16 mouse cellular contexts compared by ENCODE assay signal in the genomic region with DNA sequence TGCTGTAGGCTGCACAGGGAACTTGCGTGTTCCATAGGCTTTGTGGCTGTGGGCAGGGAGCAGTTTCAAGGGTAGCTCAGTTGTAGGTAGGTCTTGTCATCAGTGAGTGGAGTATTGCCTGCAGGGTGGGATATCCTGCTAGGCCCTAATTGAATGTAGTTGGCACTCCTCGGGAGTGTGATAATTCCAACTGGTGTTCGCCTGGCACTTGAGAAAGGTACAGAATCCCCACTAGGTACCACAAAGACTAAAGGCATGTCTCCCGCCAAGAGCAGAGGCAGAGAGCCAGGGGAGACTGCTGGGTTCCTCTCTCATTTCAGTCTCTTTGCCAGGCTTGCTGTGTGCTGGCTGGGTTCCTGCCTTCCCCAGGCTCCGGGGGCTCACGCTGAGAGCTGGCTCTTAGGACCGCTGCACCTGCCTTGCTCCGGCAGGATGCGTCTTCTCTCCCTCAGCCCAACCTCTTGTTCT. TPM values are rescaled to one million over a fixed set of nuclear protein-coding genes. Genes with fewer than 3 reads are reported as not detected.
A peak's percentile ranks its signal among the peaks of the same experiment; 100 is the strongest.
DNase-seq lines count a peak whose midpoint lies in the region; ATAC-seq and TF ChIP-seq lines count a peak whose summit lies in the region.
"Had no signal": no experiment of that assay in that cellular context is flagged by ENCODE, and none has a peak within 500 bp of the region (broad histone marks: within the 10 kb centered on the region; RNA-seq: fewer than 3 reads in every experiment).

No protein-coding gene starts in this region.

- peak; percentile 70 for ATAC-seq in forebrain, embryonic 13.5 days
- ATAC-seq in forebrain, embryonic 12.5 days (ENCODE audit: low FRiP score): no peak
- ATAC-seq in hindbrain, postnatal 0 days: peak; percentile 32; the same call in 1 of the 2 replicates
- ATAC-seq: midbrain, embryonic 13.5 days had no signal

- peak; percentile 75 for DNase-seq in Muller cell, postnatal 12 days (ENCODE audit: inconsistent ontology term)
- peak; percentile 84 to 95 for DNase-seq in cerebellum, postnatal 10 days
- DNase-seq in hindbrain, postnatal 0 days (ENCODE audit: low spot score): peak; percentile 73
- no peak for DNase-seq in kidney, adult 8-10 months
- no peak for DNase-seq in kidney, postnatal 4 days
- no peak for DNase-seq in spleen, postnatal 4 days (ENCODE audit: low spot score in 2 of 2)
- DNase-seq: adrenal gland, adult 2 months; embryo, embryonic 11 days had no signal

- H3K9ac ChIP-seq in forebrain, embryonic 13.5 days: no peak overlapping the region
- H3K9ac ChIP-seq in forebrain, embryonic 12.5 days: no peak overlapping the region
- H3K9ac ChIP-seq in hindbrain, postnatal 0 days (replicated peaks; ENCODE audit: low read length): no peak overlapping the region
- H3K9ac ChIP-seq: limb, embryonic 12.5 days; lung, embryonic 15.5 days; midbrain, embryonic 13.5 days had no signal

- 47% methylated on average over 9 of the region's 9 CpGs for WGBS in forebrain, embryonic 13.5 days
- 53% methylated on average over 9 of the region's 9 CpGs for WGBS in forebrain, embryonic 12.5 days
- WGBS in hindbrain, postnatal 0 days: 28% methylated on average over 9 of the region's 9 CpGs

- H3K4me1 ChIP-seq in forebrain, embryonic 13.5 days: peaks cover 9% of the 10 kb centered on the region
- peaks cover 11% of the 10 kb centered on the region for H3K4me1 ChIP-seq in forebrain, embryonic 12.5 days
- H3K4me1 ChIP-seq in hindbrain, postnatal 0 days (ENCODE audit: insufficient read depth, low read length): peaks cover 17% of the 10 kb centered on the region

- H3K4me3 ChIP-seq in forebrain, embryonic 13.5 days: no peak overlapping the region
- no peak overlapping the region for H3K4me3 ChIP-seq in forebrain, embryonic 12.5 days (replicated peaks)
- no peak overlapping the region for H3K4me3 ChIP-seq in hindbrain, postnatal 0 days (ENCODE audit: low read length)
- H3K4me3 ChIP-seq: limb, embryonic 12.5 days; lung, embryonic 15.5 days; midbrain, embryonic 13.5 days had no signal

- 0 out of 2 replicates have a peak overlapping the region, but pooled peaks have one; percentile 17 for H3K27ac ChIP-seq in forebrain, embryonic 13.5 days
- no peak overlapping the region for H3K27ac ChIP-seq in forebrain, embryonic 12.5 days
- no peak overlapping the region for H3K27ac ChIP-seq in hindbrain, postnatal 0 days
- H3K27ac ChIP-seq: kidney, postnatal 0 days; limb, embryonic 12.5 days; lung, embryonic 15.5 days; midbrain, embryonic 13.5 days had no signal

- no peak for TF ChIP-seq CTCF in hindbrain, postnatal 0 days (IDR thresholded peaks at IDR 0.05; ENCODE audit: low read depth)

- no peak overlapping the region for H3K4me2 ChIP-seq in forebrain, embryonic 13.5 days
- no peak overlapping the region for H3K4me2 ChIP-seq in forebrain, embryonic 12.5 days
- no peak overlapping the region for H3K4me2 ChIP-seq in hindbrain, postnatal 0 days (ENCODE audit: low read depth, low read length)
- H3K4me2 ChIP-seq: limb, embryonic 12.5 days; lung, embryonic 15.5 days; midbrain, embryonic 13.5 days had no signal

- no peaks in the 10 kb centered on the region for H3K36me3 ChIP-seq in forebrain, embryonic 13.5 days (ENCODE audit: poor library complexity, severe bottlenecking)
- H3K36me3 ChIP-seq in forebrain, embryonic 12.5 days (replicated peaks): no peaks in the 10 kb centered on the region
- no peaks in the 10 kb centered on the region for H3K36me3 ChIP-seq in hindbrain, postnatal 0 days (ENCODE audit: insufficient read depth, low read length)
- H3K36me3 ChIP-seq: limb, embryonic 12.5 days; lung, embryonic 15.5 days; midbrain, embryonic 13.5 days had no signal

- H3K9me3 ChIP-seq in forebrain, embryonic 13.5 days (replicated peaks): no peaks in the 10 kb centered on the region
- no peaks in the 10 kb centered on the region for H3K9me3 ChIP-seq in forebrain, embryonic 12.5 days
- no peaks in the 10 kb centered on the region for H3K9me3 ChIP-seq in hindbrain, postnatal 0 days (ENCODE audit: low read length)
- H3K9me3 ChIP-seq: limb, embryonic 12.5 days; lung, embryonic 15.5 days; midbrain, embryonic 13.5 days had no signal

- H3K27me3 ChIP-seq in forebrain, embryonic 13.5 days: no peaks in the 10 kb centered on the region
- H3K27me3 ChIP-seq in forebrain, embryonic 12.5 days: no peaks in the 10 kb centered on the region
- H3K27me3 ChIP-seq in hindbrain, postnatal 0 days (ENCODE audit: insufficient read depth, low read length): no peaks in the 10 kb centered on the region
- H3K27me3 ChIP-seq: limb, embryonic 12.5 days; lung, embryonic 15.5 days; midbrain, embryonic 13.5 days had no signal

RNA-seq across cellular contexts. Expression of a gene that starts 14.4 kb away (rescaled TPM):
- polyA plus RNA-seq in forebrain, embryonic 13.5 days (2015; fragmentation: Nextera tagmentation; extraction: Ambion mirVana): 0.35 and 0.64 TPM in 2 replicates
- 0.08 TPM in 1 of 2 replicates, not detected in the other for polyA plus RNA-seq in forebrain, embryonic 12.5 days (2016; fragmentation: Nextera tagmentation; extraction: Ambion mirVana)
- total RNA-seq in hindbrain, postnatal 0 days (2014; rRNA removed): 7.1 and 12.8 TPM in 2 replicates
- polyA plus RNA-seq in hindbrain, postnatal 0 days (2015; fragmentation: Nextera tagmentation; extraction: Ambion mirVana): 5.7 and 5.9 TPM in 2 replicates
- total RNA-seq: heart, postnatal 10 days; MEL had no signal
- polyA plus RNA-seq: limb, embryonic 12.5 days; lung, embryonic 15.5 days had no signal

RNA-seq across cellular contexts. Expression of a gene that starts 28.4 kb away (rescaled TPM):
- polyA plus RNA-seq in forebrain, embryonic 13.5 days (2015; fragmentation: Nextera tagmentation; extraction: Ambion mirVana): 4.1 and 7.7 TPM in 2 replicates
- 1.6 and 2.1 TPM in 2 replicates for polyA plus RNA-seq in forebrain, embryonic 12.5 days (2016; fragmentation: Nextera tagmentation; extraction: Ambion mirVana)
- total RNA-seq in hindbrain, postnatal 0 days (2014; rRNA removed): 42.1 and 58.2 TPM in 2 replicates
- polyA plus RNA-seq in hindbrain, postnatal 0 days (2015; fragmentation: Nextera tagmentation; extraction: Ambion mirVana): 55.4 and 60.7 TPM in 2 replicates

Comparison
In these comparisons a context has a peak if more than half of its experiments do, and no peak if none do; other contexts are left out.
1. DNase-seq: peak in Muller cell, postnatal 12 days (single experiment), cerebellum, postnatal 10 days (2 of 2) and hindbrain, postnatal 0 days (single experiment); none in kidney, adult 8-10 months (0 of 2), kidney, postnatal 4 days (0 of 2) and spleen, postnatal 4 days (0 of 2).